Comparison of ENCODE assay signal across 12 mouse cellular contexts in genomic region chr1:93245936-93246335, GRCm38 (mm10). TPM values are rescaled to one million over a fixed set of nuclear protein-coding genes. Genes with fewer than 3 reads are reported as not detected.
DNase-seq lines count a peak whose midpoint lies in the region; ATAC-seq and TF ChIP-seq lines count a peak whose summit lies in the region.
"Had no signal": no experiment of that assay in that cellular context is flagged by ENCODE, and none has a peak within 500 bp of the region (broad histone marks: within the 10 kb centered on the region; RNA-seq: fewer than 3 reads in every experiment).

No protein-coding gene starts in this region.

- H3K4me1 ChIP-seq in kidney, adult 2 months (ENCODE audit: control insufficient read depth, insufficient read depth, low read length), result peaks cover 9% of the 10 kb centered on the region
- H3K4me1 ChIP-seq in kidney, embryonic 14.5 days (ENCODE audit: control insufficient read depth, insufficient read depth, low read length), result no peaks in the 10 kb centered on the region
- H3K4me1 ChIP-seq in embryonic facial prominence, embryonic 10.5 days, result peaks cover 20% of the 10 kb centered on the region
- H3K4me1 ChIP-seq: intestine, embryonic 15.5 days; neural tube, embryonic 15.5 days had no signal

- WGBS in kidney, adult 2 months, result 47% methylated on average over 2 of the region's 2 CpGs
- 56% methylated on average over 2 of the region's 2 CpGs for WGBS in kidney, embryonic 14.5 days
- 51% methylated on average over 2 of the region's 2 CpGs for WGBS in embryonic facial prominence, embryonic 10.5 days

- H3K27me3 ChIP-seq in kidney, adult 2 months (replicated peaks; ENCODE audit: control insufficient read depth, insufficient read depth, low read length), result no peaks in the 10 kb centered on the region
- H3K27me3 ChIP-seq in kidney, embryonic 14.5 days (ENCODE audit: control insufficient read depth, insufficient read depth, low read length), result no peaks in the 10 kb centered on the region
- no peaks in the 10 kb centered on the region for H3K27me3 ChIP-seq in embryonic facial prominence, embryonic 10.5 days (replicated peaks; ENCODE audit: low read depth, poor library complexity, severe bottlenecking)
- H3K27me3 ChIP-seq: intestine, embryonic 15.5 days; neural tube, embryonic 15.5 days had no signal

- no peak for TF ChIP-seq CTCF in kidney, adult 2 months (conservative IDR thresholded peaks at IDR 0.05; ENCODE audit: insufficient read depth, insufficient read length, low read depth, low read length)

- H3K4me2 ChIP-seq in kidney, embryonic 14.5 days (replicated peaks; ENCODE audit: low read depth, low read length), result no peak overlapping the region
- H3K4me2 ChIP-seq: intestine, embryonic 15.5 days; neural tube, embryonic 15.5 days had no signal

- ATAC-seq in kidney, embryonic 14.5 days (ENCODE audit: low FRiP score, low TSS enrichment), result no peak
- ATAC-seq: intestine, embryonic 15.5 days had no signal

- H3K27ac ChIP-seq in kidney, adult 2 months (ENCODE audit: insufficient read depth, low read depth, low read length), result peak overlapping the region; percentile 20; the same call in 1 of the 2 replicates
- H3K27ac ChIP-seq in kidney, embryonic 14.5 days (ENCODE audit: low read depth, low read length), result no peak overlapping the region
- no peak overlapping the region for H3K27ac ChIP-seq in embryonic facial prominence, embryonic 10.5 days (replicated peaks)
- H3K27ac ChIP-seq: intestine, embryonic 15.5 days; neural tube, embryonic 15.5 days had no signal

- H3K9ac ChIP-seq in kidney, embryonic 14.5 days (ENCODE audit: low read depth, low read length), result no peak overlapping the region
- H3K9ac ChIP-seq: intestine, embryonic 15.5 days; neural tube, embryonic 15.5 days had no signal

- no peak overlapping the region for H3K4me3 ChIP-seq in kidney, adult 2 months (ENCODE audit: insufficient read depth, low read depth, low read length)
- H3K4me3 ChIP-seq in kidney, embryonic 14.5 days (ENCODE audit: low read length), result no peak overlapping the region
- no peak overlapping the region for H3K4me3 ChIP-seq in embryonic facial prominence, embryonic 10.5 days
- H3K4me3 ChIP-seq: intestine, embryonic 15.5 days; neural tube, embryonic 15.5 days had no signal

- peak; percentile 17 to 20 for DNase-seq in adrenal gland, postnatal 36 days
- no peak for DNase-seq in adrenal gland, postnatal 10 days
- DNase-seq in kidney, adult 2 months, result peak; percentile 58
- DNase-seq in kidney, postnatal 25 days, result peak; percentile 47 to 66
- DNase-seq in lung, postnatal 36 days, result peak; percentile 64
- no peak for DNase-seq in embryonic facial prominence, embryonic 10.5 days (ENCODE audit: low spot score)
- no peak for DNase-seq in spleen, postnatal 4 days (ENCODE audit: low spot score in 2 of 2)
- DNase-seq: cerebellum, adult 2 months; spleen, adult 18-20 months had no signal

- H3K9me3 ChIP-seq in kidney, embryonic 14.5 days (ENCODE audit: control insufficient read depth, low read length), result no peaks in the 10 kb centered on the region
- no peaks in the 10 kb centered on the region for H3K9me3 ChIP-seq in embryonic facial prominence, embryonic 10.5 days
- H3K9me3 ChIP-seq: intestine, embryonic 15.5 days; neural tube, embryonic 15.5 days had no signal

- no peaks in the 10 kb centered on the region for H3K36me3 ChIP-seq in kidney, adult 2 months (ENCODE audit: control insufficient read depth, insufficient read depth, low read length)
- H3K36me3 ChIP-seq in kidney, embryonic 14.5 days (ENCODE audit: control insufficient read depth, insufficient read depth, low read length), result no peaks in the 10 kb centered on the region
- no peaks in the 10 kb centered on the region for H3K36me3 ChIP-seq in embryonic facial prominence, embryonic 10.5 days (replicated peaks)
- H3K36me3 ChIP-seq: intestine, embryonic 15.5 days; neural tube, embryonic 15.5 days had no signal

- no peak for TF ChIP-seq POLR2A in kidney, adult 2 months (IDR thresholded peaks at IDR 0.05; ENCODE audit: low read depth, low read length)

RNA-seq across cellular contexts. Expression of gene Sned1, which starts 10.3 kb away (rescaled TPM):
- 10 to 100 TPM; 15.5 to 18.3 TPM for total RNA-seq in adrenal gland, postnatal 36 days (2021)
- total RNA-seq in adrenal gland, postnatal 10 days (2021), result 10 to 100 TPM; 17.3 to 22.5 TPM
- polyA plus RNA-seq in kidney, adult 2 months (2012; rRNA removed), result 8.8 and 10.0 TPM in 2 replicates
- polyA plus RNA-seq in kidney, embryonic 14.5 days (2014; fragmentation: Nextera tagmentation; extraction: Ambion mirVana), result 8.6 and 17.9 TPM in 2 replicates
- 6.5 and 9.6 TPM in 2 replicates for polyA plus RNA-seq in embryonic facial prominence, embryonic 10.5 days (2016; fragmentation: Nextera tagmentation; extraction: Ambion mirVana)

RNA-seq across cellular contexts. Expression of gene Mterf4, which starts 59.8 kb away (rescaled TPM):
- total RNA-seq in adrenal gland, postnatal 36 days (2021), result 10 to 100 TPM; 23.0 to 24.9 TPM
- 10 to 100 TPM; 32.8 to 37.4 TPM for total RNA-seq in adrenal gland, postnatal 10 days (2021)
- polyA plus RNA-seq in kidney, adult 2 months (2012; rRNA removed), result 12.7 and 16.0 TPM in 2 replicates
- 31.3 and 33.5 TPM in 2 replicates for polyA plus RNA-seq in kidney, embryonic 14.5 days (2014; fragmentation: Nextera tagmentation; extraction: Ambion mirVana)
- polyA plus RNA-seq in embryonic facial prominence, embryonic 10.5 days (2016; fragmentation: Nextera tagmentation; extraction: Ambion mirVana), result 35.8 and 38.2 TPM in 2 replicates

Comparison
In these comparisons a context has a peak if more than half of its experiments do, and no peak if none do; other contexts are left out.
1. DNase-seq: peak in adrenal gland, postnatal 36 days (2 of 2), kidney, adult 2 months (single experiment), kidney, postnatal 25 days (2 of 2) and lung, postnatal 36 days (single experiment); none in adrenal gland, postnatal 10 days (single experiment), embryonic facial prominence, embryonic 10.5 days (single experiment) and spleen, postnatal 4 days (0 of 2).